Mouse (Mus musculus) embryo, embryonic 10 days (tissue): Measurements from ENCODE around the gene Poc1b.

Experiments used
- DNase-seq: peaks from one replicate; pipeline ENCODE4 v3.0.0-alpha.2; 2015; ENCODE audit warnings: low spot score

Gene Poc1b

GRCm38 (mm10) chr10:99115471-99116236, 8.8 kb downstream of the Poc1b start:
- peak; percentile 73 for DNase-seq

GRCm38 (mm10) chr10:99116237-99116632, 9.4 kb downstream of the Poc1b start:
- no peak for DNase-seq

GRCm38 (mm10) chr10:99116650-99117615, 10.1 kb downstream of the Poc1b start:
- DNase-seq, result peak; percentile 20

GRCm38 (mm10) chr10:99117876-99118275, 11.0 kb downstream of the Poc1b start:
- DNase-seq, result no peak

- peak; percentile 35 for DNase-seq
Observed at GRCm38 (mm10) chr10:99118697-99119096, 11.9 kb downstream of the Poc1b start.

GRCm38 (mm10) chr10:99119471-99119870, 12.6 kb downstream of the Poc1b start:
- DNase-seq, result no peak

GRCm38 (mm10) chr10:99126225-99126624, 19.4 kb downstream of the Poc1b start, which contains the start of gene Phxr2:
Gene Phxr2 (minus strand): TSS chr10:99126325.
- DNase-seq, result no peak

- no peak for DNase-seq
Observed at GRCm38 (mm10) chr10:99126954-99127353, 20.1 kb downstream of the Poc1b start.

- no peak for DNase-seq
Observed at GRCm38 (mm10) chr10:99127691-99128261, 20.9 kb downstream of the Poc1b start.

GRCm38 (mm10) chr10:99130611-99131010, 23.8 kb downstream of the Poc1b start:
- no peak for DNase-seq

- DNase-seq, result no peak
Observed at GRCm38 (mm10) chr10:99131298-99131697, 24.5 kb downstream of the Poc1b start.

GRCm38 (mm10) chr10:99132189-99132588, 25.4 kb downstream of the Poc1b start:
- DNase-seq, result no peak

- no peak for DNase-seq
Observed at GRCm38 (mm10) chr10:99132595-99133272, 25.9 kb downstream of the Poc1b start.

- no peak for DNase-seq
Observed at GRCm38 (mm10) chr10:99133321-99133875, 26.6 kb downstream of the Poc1b start.

GRCm38 (mm10) chr10:99136337-99136736, 29.5 kb downstream of the Poc1b start:
- no peak for DNase-seq

- DNase-seq, result no peak
Observed at GRCm38 (mm10) chr10:99145611-99146010, 38.8 kb downstream of the Poc1b start.

- no peak for DNase-seq
Observed at GRCm38 (mm10) chr10:99146596-99146995, 39.8 kb downstream of the Poc1b start.

GRCm38 (mm10) chr10:99150016-99150415, 43.2 kb downstream of the Poc1b start:
- no peak for DNase-seq

- no peak for DNase-seq
Observed at GRCm38 (mm10) chr10:99151580-99151979, 44.7 kb downstream of the Poc1b start.

- DNase-seq, result no peak
Observed at GRCm38 (mm10) chr10:99152063-99152462, 45.2 kb downstream of the Poc1b start.

GRCm38 (mm10) chr10:99154635-99155034, 47.8 kb downstream of the Poc1b start:
- DNase-seq, result no peak

- peak; percentile 33 for DNase-seq
Observed at GRCm38 (mm10) chr10:99156808-99157207, 50.0 kb downstream of the Poc1b start.
